In genomic region chr8:85661995-85662394, GRCm38 (mm10) we compare ENCODE assay signal across 9 mouse cellular contexts. TPM values are rescaled to one million over a fixed set of nuclear protein-coding genes. Genes with fewer than 3 reads are reported as not detected.
DNase-seq lines count a peak whose midpoint lies in the region; ATAC-seq and TF ChIP-seq lines count a peak whose summit lies in the region.
"Had no signal": no experiment of that assay in that cellular context is flagged by ENCODE, and none has a peak within 500 bp of the region (broad histone marks: within the 10 kb centered on the region; RNA-seq: fewer than 3 reads in every experiment).

No protein-coding gene starts in this region.

- H3K4me1 ChIP-seq in hindbrain, embryonic 11.5 days (replicated peaks; ENCODE audit: control insufficient read depth, insufficient read depth, low read length), result no peaks in the 10 kb centered on the region
- H3K4me1 ChIP-seq in hindbrain, embryonic 13.5 days (replicated peaks), result no peaks in the 10 kb centered on the region

- intact Hi-C loops in gastrocnemius, adult 2 months (cut with DNase I), result no loop called here

- 71% methylated on average over 5 of the region's 5 CpGs for WGBS in hindbrain, embryonic 11.5 days
- WGBS in hindbrain, embryonic 13.5 days, result 77% methylated on average over 5 of the region's 5 CpGs

- H3K27ac ChIP-seq in hindbrain, embryonic 11.5 days (ENCODE audit: low read depth, low read length), result no peak overlapping the region
- no peak overlapping the region for H3K27ac ChIP-seq in hindbrain, embryonic 13.5 days
- no peak overlapping the region for H3K27ac ChIP-seq in gastrocnemius, adult 2 months
- H3K27ac ChIP-seq: macrophage had no signal

- peak; percentile 66 for DNase-seq in hindbrain, embryonic 11.5 days (ENCODE audit: low spot score)
- peak; percentile 24 to 60 for DNase-seq in CD8-positive naive resting alpha-beta T cell, adult 2 months (ENCODE audit: low read depth in 2 of 2, low spot score in 2 of 2)
- peak; percentile 64 to 74 for DNase-seq in cerebellum, adult 18-20 months
- peak; percentile 54 for DNase-seq in gastrocnemius, adult 2 months
- DNase-seq in layer of hippocampus, postnatal 14 days (ENCODE audit: low spot score in 2 of 2), result peak; percentile 14 to 18
- peak; percentile 53 for DNase-seq in thymus, postnatal 0 days (ENCODE audit: low spot score)

- no peak for ATAC-seq in hindbrain, embryonic 11.5 days (ENCODE audit: low FRiP score)
- no peak for ATAC-seq in hindbrain, embryonic 13.5 days (ENCODE audit: low FRiP score)
- peak; percentile 74; the same call in 1 of the 2 replicates for ATAC-seq in megakaryocyte-erythroid progenitor cell, adult 5-6 weeks (replicated peaks; ENCODE audit: low FRiP score, low TSS enrichment, poor library complexity, severe bottlenecking)

- no peak overlapping the region for H3K9ac ChIP-seq in hindbrain, embryonic 11.5 days (ENCODE audit: low read depth, low read length)
- H3K9ac ChIP-seq in hindbrain, embryonic 13.5 days, result no peak overlapping the region

- no peaks in the 10 kb centered on the region for H3K27me3 ChIP-seq in hindbrain, embryonic 11.5 days (ENCODE audit: control insufficient read depth, insufficient read depth, low read length)
- H3K27me3 ChIP-seq in hindbrain, embryonic 13.5 days, result no peaks in the 10 kb centered on the region

- H3K4me2 ChIP-seq in hindbrain, embryonic 11.5 days (replicated peaks; ENCODE audit: low read depth, low read length), result no peak overlapping the region
- H3K4me2 ChIP-seq in hindbrain, embryonic 13.5 days, result no peak overlapping the region

- no peaks in the 10 kb centered on the region for H3K36me3 ChIP-seq in hindbrain, embryonic 11.5 days (ENCODE audit: control insufficient read depth, insufficient read depth, low read length)
- peaks cover 4% of the 10 kb centered on the region for H3K36me3 ChIP-seq in hindbrain, embryonic 13.5 days

- peak; percentile 66 for TF ChIP-seq CTCF in gastrocnemius, adult 2 months (IDR thresholded peaks at IDR 0.05)

- no peaks in the 10 kb centered on the region for H3K9me3 ChIP-seq in hindbrain, embryonic 11.5 days (ENCODE audit: control insufficient read depth, low read length)
- no peaks in the 10 kb centered on the region for H3K9me3 ChIP-seq in hindbrain, embryonic 13.5 days

- H3K4me3 ChIP-seq in hindbrain, embryonic 11.5 days (ENCODE audit: low read depth, low read length), result no peak overlapping the region
- H3K4me3 ChIP-seq in hindbrain, embryonic 13.5 days, result no peak overlapping the region
- no peak overlapping the region for H3K4me3 ChIP-seq in gastrocnemius, adult 2 months

RNA-seq across cellular contexts. Expression of gene Neto2, which starts 38.7 kb away (rescaled TPM):
- 33.2 and 37.7 TPM in 2 replicates for polyA plus RNA-seq in hindbrain, embryonic 11.5 days (2014; fragmentation: Nextera tagmentation; extraction: Ambion mirVana)
- polyA plus RNA-seq in hindbrain, embryonic 13.5 days (2015; fragmentation: Nextera tagmentation; extraction: Ambion mirVana), result 49.3 and 49.7 TPM in 2 replicates
- 1 to 10 TPM in 1 of 2 experiments, under 1 TPM in 1; 0.86 to 3.8 TPM for total RNA-seq in gastrocnemius, adult 2 months (2021)
- total RNA-seq in layer of hippocampus, postnatal 14 days (2021), result 10 to 100 TPM; 53.7 to 54.9 TPM
- total RNA-seq in megakaryocyte-erythroid progenitor cell, adult 5-6 weeks (2014; fragmentation: Nextera tagmentation), result 1.9 and 5.5 TPM in 2 replicates
- total RNA-seq in megakaryocyte-erythroid progenitor cell, adult 5-6 weeks (2017), result 3.1 and 6.9 TPM in 2 replicates
- 3.3 and 3.6 TPM in 2 replicates for polyA plus RNA-seq in thymus, postnatal 0 days (2015; fragmentation: Nextera tagmentation; extraction: Ambion mirVana)

Comparison
In these comparisons a context has a peak if more than half of its experiments do, and no peak if none do; other contexts are left out.
1. DNase-seq: peak in every context shown above with its lines; median percentile 69 in cerebellum, adult 18-20 months; 66 in hindbrain, embryonic 11.5 days; 54 in gastrocnemius, adult 2 months; 53 in thymus, postnatal 0 days; 42 in CD8-positive naive resting alpha-beta T cell, adult 2 months; 16 in layer of hippocampus, postnatal 14 days.
2. RNA of gene Neto2, which starts 38.7 kb away (total RNA-seq): 53.7 to 54.9 TPM in layer of hippocampus, postnatal 14 days; 1.9 to 6.9 TPM in megakaryocyte-erythroid progenitor cell, adult 5-6 weeks and 0.86 to 3.8 TPM in gastrocnemius, adult 2 months; every median in the first group is over 4 times any median in the second.